Mouse (Mus musculus): ENCODE measurements around the gene Gm11172. TPM values are rescaled to one million over a fixed set of nuclear protein-coding genes. Genes with fewer than 3 reads are reported as not detected.
"Not testable (repeated sequence)": the region's sequence is repeated elsewhere in the genome, so short reads cannot be mapped to it uniquely, and the experiment has no call there.

Gene Gm11172
- polyA plus RNA-seq, 1 experiment from 2014 or later, result not detected

DNA sequence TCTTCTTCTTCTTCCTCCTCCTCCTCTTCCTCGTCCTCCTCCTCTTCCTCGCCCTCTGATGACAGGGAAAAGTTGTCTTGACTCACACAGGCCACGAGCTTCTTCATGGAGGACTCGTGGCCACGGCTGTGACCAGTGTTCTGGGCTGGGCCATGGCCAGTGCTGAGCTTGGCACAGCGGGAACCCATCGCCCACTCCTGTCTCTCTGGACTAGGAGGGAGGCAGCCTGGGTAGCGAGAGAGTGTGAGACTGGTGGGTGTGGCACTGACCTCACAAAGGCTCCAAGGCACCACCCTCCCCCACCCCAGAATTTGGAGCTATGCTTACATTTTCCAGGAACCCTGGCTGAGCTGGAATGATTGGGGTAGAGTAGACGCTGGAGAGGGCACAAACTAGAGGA, 22.0 kb upstream of the Gm11172 start, which contains the start of gene Prm3:
Gene Prm3 (minus strand): TSS at position 213 of the 400 bp plus-strand sequence.
- Histone ChIP-seq H3K9me3 (ENCODE audit: control insufficient read depth, low read length) (no peaks in the 10 kb centered on the region), H3K27me3 (replicated peaks; ENCODE audit: control insufficient read depth, insufficient read depth, low read length) (no peaks in the 10 kb centered on the region), H3K4me2 (ENCODE audit: low read length) (no peak within 1 kb of the TSS), H3K9ac (ENCODE audit: low read depth, low read length) (no peak within 1 kb of the TSS), H3K36me3 (ENCODE audit: control insufficient read depth, insufficient read depth, low read length) (no peaks in the 10 kb centered on the region), H3K4me3 (ENCODE audit: low read length) (no peak within 1 kb of the TSS), H3K4me1 (ENCODE audit: control insufficient read depth, insufficient read depth, low read depth, low read length) (peaks cover 4% of the 10 kb centered on the region), H3K27ac (ENCODE audit: low read depth, low read length) (no peak within 1 kb of the TSS)
- no peak for ATAC-seq
- WGBS, result 84% methylated on average over 9 of the region's 9 CpGs

DNA sequence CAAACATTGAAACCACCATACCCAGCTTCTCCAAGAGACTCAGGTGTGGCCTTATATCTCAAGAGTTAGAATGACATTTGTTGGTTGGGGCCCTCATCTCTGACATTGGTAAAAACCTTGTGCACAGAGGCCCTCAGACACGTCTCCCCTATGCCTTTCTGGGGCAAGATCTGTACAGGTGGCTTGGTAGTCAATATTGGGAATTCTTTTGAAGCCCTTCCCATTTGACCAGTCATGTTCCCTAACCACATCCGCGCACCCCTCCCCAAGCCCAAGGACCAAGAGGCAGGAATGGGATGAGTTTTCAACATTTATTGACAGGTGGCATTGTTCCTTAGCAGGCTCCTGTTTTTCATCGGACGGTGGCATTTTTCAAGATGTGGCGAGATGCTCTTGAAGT, 16.7 kb upstream of the Gm11172 start, which contains the start of gene Prm2:
Gene Prm2 (minus strand): TSS at position 101 of the 400 bp plus-strand sequence.
- no peak within 1 kb of the TSS for H3K27ac ChIP-seq (ENCODE audit: low read depth, low read length)
- no peak within 1 kb of the TSS for H3K9ac ChIP-seq (ENCODE audit: low read depth, low read length)
- ATAC-seq, result no peak
- H3K4me3 ChIP-seq (ENCODE audit: low read length), result no peak within 1 kb of the TSS
- no peaks in the 10 kb centered on the region for H3K4me1 ChIP-seq (ENCODE audit: control insufficient read depth, insufficient read depth, low read depth, low read length)
- H3K4me2 ChIP-seq (ENCODE audit: low read length), result no peak within 1 kb of the TSS
- no peaks in the 10 kb centered on the region for H3K9me3 ChIP-seq (ENCODE audit: control insufficient read depth, low read length)
- 81% methylated on average over 6 of the region's 6 CpGs for WGBS
- no peaks in the 10 kb centered on the region for H3K27me3 ChIP-seq (replicated peaks; ENCODE audit: control insufficient read depth, insufficient read depth, low read length)
- no peaks in the 10 kb centered on the region for H3K36me3 ChIP-seq (ENCODE audit: control insufficient read depth, insufficient read depth, low read length)

GRCm38 (mm10) chr16:10802420-10802819, 10.3 kb upstream of the Gm11172 start:
- not testable (repeated sequence) for H3K4me1 ChIP-seq (ENCODE audit: control insufficient read depth, insufficient read depth, low read depth, low read length); H3K9me3 ChIP-seq (ENCODE audit: control insufficient read depth, low read length); H3K27me3 ChIP-seq (replicated peaks; ENCODE audit: control insufficient read depth, insufficient read depth, low read length); H3K27ac ChIP-seq (ENCODE audit: low read depth, low read length); H3K9ac ChIP-seq (ENCODE audit: low read depth, low read length); ATAC-seq; H3K36me3 ChIP-seq (ENCODE audit: control insufficient read depth, insufficient read depth, low read length); H3K4me3 ChIP-seq (ENCODE audit: low read length); H3K4me2 ChIP-seq (ENCODE audit: low read length)
- WGBS, result 89% methylated on average over 3 of the region's 3 CpGs

GRCm38 (mm10) chr16:10805789-10806527, 6.8 kb upstream of the Gm11172 start, which contains the start of gene Prm1:
Gene Prm1 (minus strand): TSS chr16:10805839.
- Histone ChIP-seq H3K27me3 (replicated peaks; ENCODE audit: control insufficient read depth, insufficient read depth, low read length) (no peaks in the 10 kb centered on the region), H3K9ac (ENCODE audit: low read depth, low read length) (no peak within 1 kb of the TSS), H3K4me1 (ENCODE audit: control insufficient read depth, insufficient read depth, low read depth, low read length) (no peaks in the 10 kb centered on the region), H3K36me3 (ENCODE audit: control insufficient read depth, insufficient read depth, low read length) (no peaks in the 10 kb centered on the region), H3K9me3 (ENCODE audit: control insufficient read depth, low read length) (no peaks in the 10 kb centered on the region), H3K4me2 (ENCODE audit: low read length) (no peak within 1 kb of the TSS), H3K4me3 (ENCODE audit: low read length) (no peak within 1 kb of the TSS), H3K27ac (ENCODE audit: low read depth, low read length) (no peak within 1 kb of the TSS)
- no peak for ATAC-seq
- WGBS, result 77% methylated on average over 10 of the region's 10 CpGs

DNA sequence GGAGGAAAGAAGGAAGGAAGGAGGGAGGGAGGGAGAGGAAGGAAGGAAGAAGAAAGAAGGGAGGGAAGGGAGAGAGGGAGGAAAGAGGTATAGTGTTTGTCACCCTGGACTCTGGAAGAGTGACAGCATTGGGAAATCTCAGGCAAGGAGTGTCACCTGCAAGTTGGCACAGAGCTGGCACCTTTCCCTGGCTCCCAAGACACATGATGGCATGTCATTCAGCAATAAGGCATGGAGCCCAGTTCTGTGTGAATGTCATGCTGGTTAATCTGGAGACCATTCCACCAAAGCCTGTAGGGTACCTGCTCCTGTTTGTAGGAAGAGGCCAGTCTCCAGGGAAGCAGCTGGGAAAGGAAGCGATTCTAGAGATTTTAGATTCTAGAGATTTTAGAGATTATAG, 2.3 kb upstream of the Gm11172 start:
- Histone ChIP-seq H3K27ac (ENCODE audit: low read depth, low read length) (no peak overlapping the region), H3K4me1 (ENCODE audit: control insufficient read depth, insufficient read depth, low read depth, low read length) (no peaks in the 10 kb centered on the region), H3K4me2 (ENCODE audit: low read length) (no peak overlapping the region), H3K4me3 (ENCODE audit: low read length) (no peak overlapping the region), H3K9ac (ENCODE audit: low read depth, low read length) (no peak overlapping the region), H3K27me3 (replicated peaks; ENCODE audit: control insufficient read depth, insufficient read depth, low read length) (no peaks in the 10 kb centered on the region), H3K9me3 (ENCODE audit: control insufficient read depth, low read length) (no peaks in the 10 kb centered on the region), H3K36me3 (ENCODE audit: control insufficient read depth, insufficient read depth, low read length) (no peaks in the 10 kb centered on the region)
- WGBS, result 89% methylated on average over 1 of the region's 1 CpGs
- no peak for ATAC-seq

DNA sequence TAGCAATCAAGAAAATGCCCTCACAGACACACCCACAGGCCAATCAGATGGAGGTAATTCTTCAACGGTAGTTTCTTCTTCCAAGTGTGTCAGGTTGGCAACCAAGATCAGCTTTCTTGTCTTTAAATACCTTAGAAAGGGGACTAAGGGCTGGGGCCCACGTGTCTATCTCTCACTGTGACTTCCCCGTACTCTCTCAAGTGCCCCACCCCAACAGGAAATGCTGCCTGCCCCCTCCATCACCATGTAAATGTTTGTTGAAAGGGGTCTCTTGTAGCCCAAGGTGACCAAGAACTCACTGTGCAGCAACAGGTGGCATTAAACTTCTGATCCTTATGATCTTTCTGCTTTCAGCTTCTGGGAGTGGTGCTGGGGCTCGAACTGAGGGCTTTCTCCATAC, 1.0 kb downstream of the Gm11172 start:
- Histone ChIP-seq H3K27me3 (replicated peaks; ENCODE audit: control insufficient read depth, insufficient read depth, low read length) (no peaks in the 10 kb centered on the region), H3K9ac (ENCODE audit: low read depth, low read length) (no peak overlapping the region), H3K4me2 (ENCODE audit: low read length) (no peak overlapping the region), H3K4me3 (ENCODE audit: low read length) (no peak overlapping the region), H3K9me3 (ENCODE audit: control insufficient read depth, low read length) (no peaks in the 10 kb centered on the region), H3K27ac (ENCODE audit: low read depth, low read length) (no peak overlapping the region), H3K36me3 (ENCODE audit: control insufficient read depth, insufficient read depth, low read length) (no peaks in the 10 kb centered on the region), H3K4me1 (ENCODE audit: control insufficient read depth, insufficient read depth, low read depth, low read length) (no peaks in the 10 kb centered on the region)
- no peak for ATAC-seq
- WGBS, result 75% methylated on average over 4 of the region's 4 CpGs

- WGBS, result 88% methylated on average over 4 of the region's 4 CpGs
- no peak overlapping the region for H3K4me3 ChIP-seq (ENCODE audit: low read length)
Observed at GRCm38 (mm10) chr16:10814864-10815263, 2.1 kb downstream of the Gm11172 start.

GRCm38 (mm10) chr16:10818579-10819135, 5.9 kb downstream of the Gm11172 start:
- 71% methylated on average over 4 of the region's 4 CpGs for WGBS
- no peak overlapping the region for H3K9ac ChIP-seq (ENCODE audit: low read depth, low read length)
- no peaks in the 10 kb centered on the region for H3K36me3 ChIP-seq (ENCODE audit: control insufficient read depth, insufficient read depth, low read length)
- H3K27ac ChIP-seq (ENCODE audit: low read depth, low read length), result no peak overlapping the region
- H3K4me3 ChIP-seq (ENCODE audit: low read length), result no peak overlapping the region
- no peak for ATAC-seq
- H3K9me3 ChIP-seq (ENCODE audit: control insufficient read depth, low read length), result no peaks in the 10 kb centered on the region; the same call in 1 of the 2 replicates
- no peak overlapping the region for H3K4me2 ChIP-seq (ENCODE audit: low read length)
- H3K27me3 ChIP-seq (replicated peaks; ENCODE audit: control insufficient read depth, insufficient read depth, low read length), result no peaks in the 10 kb centered on the region
- no peaks in the 10 kb centered on the region for H3K4me1 ChIP-seq (ENCODE audit: control insufficient read depth, insufficient read depth, low read depth, low read length)

More at GRCm38 (mm10) chr16:10814864-10815263, 2.1 kb downstream of the Gm11172 start:
- H3K9me3 ChIP-seq (ENCODE audit: control insufficient read depth, low read length), result no peaks in the 10 kb centered on the region
- no peak overlapping the region for H3K4me2 ChIP-seq (ENCODE audit: low read length)
- H3K9ac ChIP-seq (ENCODE audit: low read depth, low read length), result no peak overlapping the region
- no peaks in the 10 kb centered on the region for H3K4me1 ChIP-seq (ENCODE audit: control insufficient read depth, insufficient read depth, low read depth, low read length)
- H3K36me3 ChIP-seq (ENCODE audit: control insufficient read depth, insufficient read depth, low read length), result no peaks in the 10 kb centered on the region
- H3K27me3 ChIP-seq (replicated peaks; ENCODE audit: control insufficient read depth, insufficient read depth, low read length), result no peaks in the 10 kb centered on the region
- no peak for ATAC-seq
- H3K27ac ChIP-seq (ENCODE audit: low read depth, low read length), result no peak overlapping the region

DNA sequence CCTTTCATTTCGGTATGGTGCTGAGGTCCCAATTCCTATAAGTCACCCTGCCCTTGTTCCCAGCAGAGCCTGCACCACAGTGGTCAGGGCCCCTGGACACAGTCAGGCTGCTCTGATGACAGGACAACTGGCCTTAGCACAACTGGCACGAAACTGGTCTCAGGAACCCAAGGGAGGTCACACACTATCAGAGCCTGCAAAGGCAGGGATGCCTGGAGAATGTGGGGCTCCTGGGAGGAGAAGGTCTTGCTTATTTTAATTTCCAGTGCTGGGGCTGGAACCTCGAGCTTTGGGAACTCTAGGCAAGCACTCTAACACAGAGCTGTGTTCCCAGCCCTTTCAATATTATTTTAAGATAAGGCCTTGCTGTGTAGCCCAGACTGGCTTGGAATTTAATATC, 7.3 kb downstream of the Gm11172 start:
- WGBS, result 71% methylated on average over 3 of the region's 3 CpGs
- no peaks in the 10 kb centered on the region for H3K36me3 ChIP-seq (ENCODE audit: control insufficient read depth, insufficient read depth, low read length)
- no peak overlapping the region for H3K4me2 ChIP-seq (ENCODE audit: low read length)
- no peak overlapping the region for H3K4me3 ChIP-seq (ENCODE audit: low read length)
- H3K9me3 ChIP-seq (ENCODE audit: control insufficient read depth, low read length), result no peaks in the 10 kb centered on the region; the same call in 1 of the 2 replicates
- no peak overlapping the region for H3K9ac ChIP-seq (ENCODE audit: low read depth, low read length)
- no peak overlapping the region for H3K27ac ChIP-seq (ENCODE audit: low read depth, low read length)
- no peaks in the 10 kb centered on the region for H3K27me3 ChIP-seq (replicated peaks; ENCODE audit: control insufficient read depth, insufficient read depth, low read length)
- ATAC-seq, result no peak
- no peaks in the 10 kb centered on the region for H3K4me1 ChIP-seq (ENCODE audit: control insufficient read depth, insufficient read depth, low read depth, low read length)
